Mouse (Mus musculus): Measurements from ENCODE around the gene Pitx1. TPM values are rescaled to one million over a fixed set of nuclear protein-coding genes. Genes with fewer than 3 reads are reported as not detected.

The Pitx1 gene
- polyA plus RNA-seq, 1 experiment from 2014 or later: 0.08 TPM

DNA sequence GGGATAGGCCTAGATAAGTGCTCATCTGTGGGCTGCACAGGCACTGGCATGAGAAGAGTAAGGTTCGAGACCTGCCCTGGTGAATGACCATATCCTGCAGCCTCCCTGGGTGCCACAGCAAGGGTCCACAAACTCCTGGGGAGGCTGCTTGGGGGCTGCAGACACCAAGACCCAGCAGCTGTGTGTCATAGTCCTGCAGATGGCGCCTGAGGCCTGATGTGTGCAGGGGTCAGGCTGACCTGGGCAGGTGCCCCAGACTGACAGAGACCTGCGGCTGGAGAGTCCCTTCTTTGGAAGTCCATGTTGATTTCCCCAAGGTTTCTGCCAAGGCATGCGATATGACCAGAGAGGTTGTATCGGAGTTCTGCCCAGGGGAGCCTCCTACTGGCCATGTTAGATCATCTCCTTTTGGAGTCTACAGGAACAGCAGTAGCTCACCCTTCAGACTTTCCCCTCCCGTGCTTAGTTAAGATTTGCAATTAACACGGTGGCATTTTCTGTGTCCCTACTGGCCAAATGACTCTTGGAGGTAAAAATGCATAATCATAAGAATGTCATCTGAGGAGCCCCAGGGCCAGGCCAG is 26.9 kb downstream of the Pitx1 start:
- H3K4me3 ChIP-seq (replicated peaks; ENCODE audit: low read depth, low read length): no peak overlapping the region
- no peaks in the 10 kb centered on the region for H3K4me1 ChIP-seq (replicated peaks; ENCODE audit: insufficient read depth, low read length)
- no peak overlapping the region for H3K9ac ChIP-seq (ENCODE audit: low read depth, low read length)
- no peak for ATAC-seq (replicated peaks; ENCODE audit: low FRiP score, low read depth)
- no peaks in the 10 kb centered on the region for H3K27me3 ChIP-seq (ENCODE audit: insufficient read depth, low read length)
- no peaks in the 10 kb centered on the region for H3K9me3 ChIP-seq (replicated peaks; ENCODE audit: low read length)
- peak; percentile 35 for DNase-seq (ENCODE audit: low spot score)
- no peaks in the 10 kb centered on the region for H3K36me3 ChIP-seq (ENCODE audit: insufficient read depth, low read length)
- peak; percentile 38; the same call in 1 of the 2 replicates for TF ChIP-seq CTCF (IDR thresholded peaks at IDR 0.05; ENCODE audit: low read depth)
- 74% methylated on average over 7 of the region's 7 CpGs for WGBS
- H3K4me2 ChIP-seq (ENCODE audit: low read length): no peak overlapping the region
- H3K27ac ChIP-seq: no peak overlapping the region

DNA sequence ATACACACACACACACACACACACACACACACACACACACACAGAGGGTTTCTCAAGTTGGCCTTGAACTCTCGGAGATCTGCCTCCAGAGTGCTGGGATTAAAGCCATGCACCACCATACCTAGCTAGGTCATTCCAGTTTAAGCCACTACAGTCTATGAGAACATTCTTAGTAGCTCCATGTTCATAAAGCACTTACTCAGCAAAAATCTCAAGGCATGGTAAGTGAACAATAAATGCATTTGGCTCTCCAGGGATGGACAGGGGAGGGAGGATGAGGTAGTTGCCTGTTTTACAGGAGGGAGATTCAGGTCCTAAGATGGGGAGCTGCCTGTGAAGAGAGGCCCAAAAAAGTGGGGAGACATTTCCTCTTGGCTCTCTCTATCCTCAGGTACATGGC is 32.0 kb downstream of the Pitx1 start:
- no peak overlapping the region for H3K4me3 ChIP-seq (replicated peaks; ENCODE audit: low read depth, low read length)
- ATAC-seq (replicated peaks; ENCODE audit: low FRiP score, low read depth) (no peak), DNase-seq (ENCODE audit: low spot score) (no peak)
- no peak for TF ChIP-seq CTCF (IDR thresholded peaks at IDR 0.05; ENCODE audit: low read depth)
- no peak overlapping the region for H3K9ac ChIP-seq (ENCODE audit: low read depth, low read length)
- no peaks in the 10 kb centered on the region for H3K27me3 ChIP-seq (ENCODE audit: insufficient read depth, low read length)
- H3K9me3 ChIP-seq (replicated peaks; ENCODE audit: low read length): no peaks in the 10 kb centered on the region
- WGBS: 92% methylated on average over 1 of the region's 1 CpGs
- no peak overlapping the region for H3K4me2 ChIP-seq (ENCODE audit: low read length)
- no peaks in the 10 kb centered on the region for H3K36me3 ChIP-seq (ENCODE audit: insufficient read depth, low read length)
- no peaks in the 10 kb centered on the region for H3K4me1 ChIP-seq (replicated peaks; ENCODE audit: insufficient read depth, low read length)
- no peak overlapping the region for H3K27ac ChIP-seq

DNA sequence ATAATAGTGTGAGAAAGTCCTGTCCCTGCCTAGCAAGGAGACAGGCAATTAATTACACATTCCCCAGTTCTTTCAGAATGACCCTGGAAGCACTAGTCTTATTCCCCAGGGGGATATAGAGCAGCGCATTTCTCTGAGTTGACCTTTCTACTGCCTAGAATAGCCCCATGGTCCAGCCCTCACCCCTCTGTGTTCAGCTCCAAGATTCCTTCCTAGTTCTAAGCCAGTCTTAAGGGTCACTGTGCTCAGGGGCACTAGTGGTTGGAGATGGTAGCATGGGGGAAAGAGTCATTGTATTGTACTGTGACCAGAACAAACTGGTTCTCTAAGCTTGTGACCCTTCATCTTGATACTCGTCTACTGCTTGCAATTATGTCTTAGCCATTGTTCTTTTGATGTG is 34.7 kb downstream of the Pitx1 start:
- Histone ChIP-seq H3K4me2 (ENCODE audit: low read length) (no peak overlapping the region), H3K9me3 (replicated peaks; ENCODE audit: low read length) (no peaks in the 10 kb centered on the region), H3K27me3 (ENCODE audit: insufficient read depth, low read length) (no peaks in the 10 kb centered on the region), H3K9ac (ENCODE audit: low read depth, low read length) (no peak overlapping the region), H3K4me3 (replicated peaks; ENCODE audit: low read depth, low read length) (no peak overlapping the region), H3K27ac (no peak overlapping the region), H3K4me1 (replicated peaks; ENCODE audit: insufficient read depth, low read length) (no peaks in the 10 kb centered on the region), H3K36me3 (ENCODE audit: insufficient read depth, low read length) (no peaks in the 10 kb centered on the region)
- no peak for TF ChIP-seq CTCF (IDR thresholded peaks at IDR 0.05; ENCODE audit: low read depth)
- WGBS: 59% methylated on average over 2 of the region's 2 CpGs
- no peak for ATAC-seq (replicated peaks; ENCODE audit: low FRiP score, low read depth)
- DNase-seq (ENCODE audit: low spot score): no peak

DNA sequence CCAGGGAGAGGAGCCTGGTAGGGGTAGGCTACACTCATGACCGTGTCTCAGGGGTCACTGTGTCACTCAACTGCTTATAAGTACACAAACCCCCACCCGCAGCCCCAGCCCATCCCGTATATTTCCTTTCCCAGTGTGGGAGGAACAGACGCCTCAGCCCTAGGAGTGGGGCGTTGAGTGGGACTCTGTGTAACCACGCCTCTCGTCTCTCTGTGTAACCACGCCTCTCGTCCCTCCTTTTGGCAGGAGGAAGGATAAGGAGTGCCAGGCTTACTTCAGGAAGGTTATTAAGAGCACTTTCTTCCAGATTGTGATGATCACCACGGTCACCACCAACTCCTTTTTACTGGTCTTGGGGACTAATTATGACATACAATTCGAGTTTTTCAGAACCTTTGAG is 49.9 kb downstream of the Pitx1 start:
- ATAC-seq (replicated peaks; ENCODE audit: low FRiP score, low read depth): no peak
- Histone ChIP-seq H3K9ac (ENCODE audit: low read depth, low read length) (no peak overlapping the region), H3K9me3 (replicated peaks; ENCODE audit: low read length) (no peaks in the 10 kb centered on the region), H3K4me2 (ENCODE audit: low read length) (no peak overlapping the region), H3K4me1 (replicated peaks; ENCODE audit: insufficient read depth, low read length) (no peaks in the 10 kb centered on the region), H3K4me3 (replicated peaks; ENCODE audit: low read depth, low read length) (no peak overlapping the region), H3K36me3 (ENCODE audit: insufficient read depth, low read length) (no peaks in the 10 kb centered on the region), H3K27me3 (ENCODE audit: insufficient read depth, low read length) (no peaks in the 10 kb centered on the region), H3K27ac (no peak overlapping the region)
- 39% methylated on average over 11 of the region's 11 CpGs for WGBS
- DNase-seq (ENCODE audit: low spot score): peak; percentile 27
- no peak for TF ChIP-seq CTCF (IDR thresholded peaks at IDR 0.05; ENCODE audit: low read depth)

DNA sequence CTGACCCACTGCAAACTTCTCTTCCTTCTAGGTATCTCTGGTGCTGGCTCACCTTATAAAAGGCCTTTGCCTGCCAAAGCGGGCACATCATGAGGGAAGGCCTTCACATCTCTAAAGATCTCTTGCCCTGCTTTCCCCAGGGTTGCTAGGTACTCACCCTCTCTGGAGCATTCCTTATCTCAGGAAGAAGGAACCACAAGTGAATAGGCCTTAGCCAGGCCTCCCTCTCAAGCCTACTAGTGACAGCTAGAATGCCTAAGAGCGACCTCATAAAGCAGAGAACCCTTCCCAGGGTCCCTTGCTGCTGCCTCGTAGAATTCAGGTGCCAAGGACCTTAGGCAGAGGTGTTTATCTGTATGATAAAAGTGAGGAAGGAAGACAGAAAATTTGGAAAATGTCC is 51.7 kb downstream of the Pitx1 start, which contains the start of gene Catsper3:
Gene Catsper3, plus strand, starts transcription at position 301 of the 400 bp plus-strand sequence.
- Histone ChIP-seq H3K4me1 (replicated peaks; ENCODE audit: insufficient read depth, low read length) (no peaks in the 10 kb centered on the region), H3K27ac (no peak within 1 kb of the TSS), H3K9me3 (replicated peaks; ENCODE audit: low read length) (no peaks in the 10 kb centered on the region), H3K4me3 (replicated peaks; ENCODE audit: low read depth, low read length) (no peak within 1 kb of the TSS), H3K27me3 (ENCODE audit: insufficient read depth, low read length) (no peaks in the 10 kb centered on the region), H3K9ac (ENCODE audit: low read depth, low read length) (no peak within 1 kb of the TSS), H3K36me3 (ENCODE audit: insufficient read depth, low read length) (no peaks in the 10 kb centered on the region), H3K4me2 (ENCODE audit: low read length) (no peak within 1 kb of the TSS)
- WGBS: 91% methylated on average over 3 of the region's 3 CpGs
- no peak for DNase-seq (ENCODE audit: low spot score)
- ATAC-seq (replicated peaks; ENCODE audit: low FRiP score, low read depth): no peak
- TF ChIP-seq CTCF (IDR thresholded peaks at IDR 0.05; ENCODE audit: low read depth): no peak

DNA sequence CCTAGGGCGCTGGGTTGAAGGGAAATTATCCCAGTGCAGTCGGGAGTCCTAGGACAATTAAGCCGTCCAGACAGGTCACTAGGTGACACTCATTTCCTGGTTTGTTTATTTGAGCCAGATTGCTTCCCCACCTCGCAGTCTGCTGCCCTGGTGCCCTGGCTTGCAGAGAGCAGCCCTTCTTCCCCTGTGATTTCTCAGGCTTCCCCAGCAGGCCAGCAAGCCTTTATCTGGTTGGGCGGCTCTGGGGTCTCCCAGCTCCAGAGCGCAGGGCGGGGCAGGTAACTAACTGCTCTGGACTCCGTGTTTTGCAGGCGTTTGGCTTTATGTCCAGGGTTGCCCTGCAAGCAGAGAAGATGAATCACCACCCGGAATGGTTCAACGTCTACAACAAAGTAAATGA is 60.9 kb downstream of the Pitx1 start:
- DNase-seq (ENCODE audit: low spot score) (peak; percentile 40), ATAC-seq (replicated peaks; ENCODE audit: low FRiP score, low read depth) (no peak)
- no peaks in the 10 kb centered on the region for H3K4me1 ChIP-seq (replicated peaks; ENCODE audit: insufficient read depth, low read length)
- no peak for TF ChIP-seq CTCF (IDR thresholded peaks at IDR 0.05; ENCODE audit: low read depth)
- no peak overlapping the region for H3K4me3 ChIP-seq (replicated peaks; ENCODE audit: low read depth, low read length)
- H3K36me3 ChIP-seq (ENCODE audit: insufficient read depth, low read length): no peaks in the 10 kb centered on the region
- no peak overlapping the region for H3K9ac ChIP-seq (ENCODE audit: low read depth, low read length)
- 11% methylated on average over 11 of the region's 11 CpGs for WGBS
- H3K27me3 ChIP-seq (ENCODE audit: insufficient read depth, low read length): no peaks in the 10 kb centered on the region
- no peak overlapping the region for H3K4me2 ChIP-seq (ENCODE audit: low read length)
- H3K27ac ChIP-seq: no peak overlapping the region
- no peaks in the 10 kb centered on the region for H3K9me3 ChIP-seq (replicated peaks; ENCODE audit: low read length)

Other genes starting within 250 kb of the Pitx1 start
- 20.1 and 22.8 TPM in 2 replicates for gene B4galt7, start 236.3 kb downstream of the Pitx1 start, polyA plus RNA-seq (2015; fragmentation: Nextera tagmentation; extraction: Ambion mirVana)
- gene Caml, start 213.2 kb downstream of the Pitx1 start, polyA plus RNA-seq (2015; fragmentation: Nextera tagmentation; extraction: Ambion mirVana): 50.6 and 53.0 TPM in 2 replicates
- gene Ddx46, start 201.2 kb downstream of the Pitx1 start, polyA plus RNA-seq (2015; fragmentation: Nextera tagmentation; extraction: Ambion mirVana): 27.4 and 28.3 TPM in 2 replicates
- 40.7 and 41.2 TPM in 2 replicates for gene B230219D22Rik, start 143.1 kb downstream of the Pitx1 start, polyA plus RNA-seq (2015; fragmentation: Nextera tagmentation; extraction: Ambion mirVana)
- gene Txndc15, start 121.5 kb downstream of the Pitx1 start, polyA plus RNA-seq (2015; fragmentation: Nextera tagmentation; extraction: Ambion mirVana): 94.5 and 102 TPM in 2 replicates
- gene Pcbd2, start 108.8 kb downstream of the Pitx1 start, polyA plus RNA-seq (2015; fragmentation: Nextera tagmentation; extraction: Ambion mirVana): 64.7 and 68.5 TPM in 2 replicates
- 0.10 and 0.14 TPM in 2 replicates for gene Catsper3, start 51.6 kb downstream of the Pitx1 start, polyA plus RNA-seq (2015; fragmentation: Nextera tagmentation; extraction: Ambion mirVana)

All from kidney, postnatal 0 days (tissue).